Mouse (Mus musculus): ENCODE results near the gene Slc4a11. TPM values are rescaled to one million over a fixed set of nuclear protein-coding genes. Genes with fewer than 3 reads are reported as not detected.
"Not testable (repeated sequence)": the region's sequence is repeated elsewhere in the genome, so short reads cannot be mapped to it uniquely, and the experiment has no call there.

Gene Slc4a11
- polyA plus RNA-seq, 2 experiments, result 2.0 to 3.4 TPM

DNA sequence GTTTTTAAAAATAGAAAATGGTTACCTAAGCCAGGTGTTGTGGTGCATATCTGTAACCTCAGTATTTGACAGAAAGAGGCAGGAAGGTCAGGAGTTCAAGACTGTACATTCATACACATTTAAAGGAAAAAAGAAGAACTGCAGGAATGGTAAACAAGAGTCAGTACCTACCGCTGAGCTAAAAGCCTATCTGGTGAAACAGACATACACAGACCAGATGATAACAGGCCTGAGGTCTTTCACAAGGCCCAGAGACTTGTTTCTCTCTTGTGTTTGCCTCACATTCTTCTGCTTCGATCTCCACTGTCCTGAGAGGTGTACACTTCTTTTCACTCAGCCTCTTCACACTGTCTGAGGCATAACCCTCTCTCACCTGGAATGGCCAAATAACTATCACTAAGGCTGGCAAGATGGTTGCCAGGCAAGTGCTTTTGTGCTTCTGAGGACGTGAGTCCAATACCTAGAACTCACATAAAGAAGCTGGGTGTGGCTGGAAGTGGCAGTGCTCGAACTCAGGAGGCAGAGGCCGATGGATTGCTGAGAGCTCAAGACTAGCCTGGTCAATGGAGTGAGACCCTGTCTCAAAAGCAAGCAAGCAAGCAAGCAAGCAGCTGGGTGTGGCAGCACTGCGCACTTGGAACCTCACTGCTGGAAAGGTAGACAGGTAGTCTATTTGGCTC lies 41.5 kb downstream of the Slc4a11 start:
- no peaks in the 10 kb centered on the region for H3K9me3 ChIP-seq (ENCODE audit: control insufficient read depth, low read length)
- no peak overlapping the region for H3K4me2 ChIP-seq (replicated peaks; ENCODE audit: low read depth, low read length, severe bottlenecking)
- H3K27me3 ChIP-seq (ENCODE audit: control insufficient read depth, insufficient read depth, low read length), result no peaks in the 10 kb centered on the region
- DNase-seq (ENCODE audit: low spot score) (no peak), ATAC-seq (ENCODE audit: low FRiP score, low read depth) (no peak)
- H3K4me1 ChIP-seq (ENCODE audit: control insufficient read depth, insufficient read depth, low read length), result no peaks in the 10 kb centered on the region
- no peak overlapping the region for H3K27ac ChIP-seq (replicated peaks; ENCODE audit: low read depth, low read length)
- no peak overlapping the region for H3K4me3 ChIP-seq (replicated peaks; ENCODE audit: low read length)
- peaks cover 86% of the 10 kb centered on the region for H3K36me3 ChIP-seq (ENCODE audit: control insufficient read depth, insufficient read depth, low read length)
- no peak for TF ChIP-seq POLR2A (IDR thresholded peaks at IDR 0.05; ENCODE audit: borderline replicate concordance, extremely low read depth, insufficient read depth, insufficient read length)
- WGBS, result 94% methylated on average over 6 of the region's 6 CpGs
- no peak overlapping the region for H3K9ac ChIP-seq (ENCODE audit: low read depth, low read length, severe bottlenecking)

DNA sequence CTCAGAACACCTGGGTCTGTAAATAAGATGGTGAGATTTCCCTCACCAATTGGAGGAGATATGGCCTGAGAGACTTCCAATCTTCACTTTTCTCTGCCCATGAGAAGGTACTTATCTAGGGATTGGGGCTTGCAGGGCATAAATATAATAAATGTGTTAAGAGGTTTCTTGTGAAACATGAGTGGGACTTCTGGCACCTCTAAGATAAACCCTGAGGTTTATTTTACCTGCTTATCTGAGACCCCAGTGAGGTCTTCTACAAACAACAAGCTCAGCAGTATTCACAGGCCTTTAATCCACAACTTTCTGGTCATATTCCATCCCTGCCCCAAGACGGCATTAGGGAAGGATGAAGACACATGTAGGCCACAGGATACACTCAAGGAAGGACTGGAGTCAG lies 43.6 kb downstream of the Slc4a11 start:
- WGBS, result 89% methylated on average over 1 of the region's 1 CpGs
- ATAC-seq (ENCODE audit: low FRiP score, low read depth) (no peak), DNase-seq (ENCODE audit: low spot score) (no peak)
- Histone ChIP-seq H3K4me1 (ENCODE audit: control insufficient read depth, insufficient read depth, low read length) (no peaks in the 10 kb centered on the region), H3K27ac (replicated peaks; ENCODE audit: low read depth, low read length) (no peak overlapping the region), H3K27me3 (ENCODE audit: control insufficient read depth, insufficient read depth, low read length) (no peaks in the 10 kb centered on the region), H3K36me3 (ENCODE audit: control insufficient read depth, insufficient read depth, low read length) (peaks cover 70% of the 10 kb centered on the region), H3K9me3 (ENCODE audit: control insufficient read depth, low read length) (no peaks in the 10 kb centered on the region), H3K4me2 (replicated peaks; ENCODE audit: low read depth, low read length, severe bottlenecking) (no peak overlapping the region), H3K4me3 (replicated peaks; ENCODE audit: low read length) (no peak overlapping the region), H3K9ac (ENCODE audit: low read depth, low read length, severe bottlenecking) (no peak overlapping the region)
- no peak for TF ChIP-seq POLR2A (IDR thresholded peaks at IDR 0.05; ENCODE audit: borderline replicate concordance, extremely low read depth, insufficient read depth, insufficient read length)

DNA sequence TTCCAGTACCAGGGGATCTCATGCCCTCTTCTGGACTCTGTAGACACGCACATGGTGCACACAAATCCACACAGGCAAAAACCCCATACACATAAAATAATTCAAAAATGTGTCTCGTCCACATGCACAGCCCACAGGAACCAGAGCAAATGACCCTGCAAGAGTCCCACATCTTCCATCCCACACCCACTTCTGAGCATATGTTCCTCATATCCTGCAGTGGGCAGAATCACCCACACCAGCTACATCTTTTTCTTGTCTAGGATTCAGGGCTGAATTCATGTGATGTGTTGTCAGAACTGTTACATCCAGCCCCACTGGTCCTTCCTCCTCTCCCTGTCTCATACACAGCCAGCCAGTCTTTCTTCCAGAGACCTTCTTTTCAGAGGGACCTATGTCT lies 44.0 kb downstream of the Slc4a11 start:
- no peaks in the 10 kb centered on the region for H3K4me1 ChIP-seq (ENCODE audit: control insufficient read depth, insufficient read depth, low read length)
- no peaks in the 10 kb centered on the region for H3K9me3 ChIP-seq (ENCODE audit: control insufficient read depth, low read length)
- no peak for TF ChIP-seq POLR2A (IDR thresholded peaks at IDR 0.05; ENCODE audit: borderline replicate concordance, extremely low read depth, insufficient read depth, insufficient read length)
- H3K27me3 ChIP-seq (ENCODE audit: control insufficient read depth, insufficient read depth, low read length), result no peaks in the 10 kb centered on the region
- no peak overlapping the region for H3K4me3 ChIP-seq (replicated peaks; ENCODE audit: low read length)
- H3K9ac ChIP-seq (ENCODE audit: low read depth, low read length, severe bottlenecking), result no peak overlapping the region
- H3K36me3 ChIP-seq (ENCODE audit: control insufficient read depth, insufficient read depth, low read length), result peaks cover 65% of the 10 kb centered on the region
- DNase-seq (ENCODE audit: low spot score) (no peak), ATAC-seq (ENCODE audit: low FRiP score, low read depth) (no peak)
- H3K27ac ChIP-seq (replicated peaks; ENCODE audit: low read depth, low read length), result no peak overlapping the region
- H3K4me2 ChIP-seq (replicated peaks; ENCODE audit: low read depth, low read length, severe bottlenecking), result no peak overlapping the region
- WGBS, result 83% methylated on average over 2 of the region's 2 CpGs

DNA sequence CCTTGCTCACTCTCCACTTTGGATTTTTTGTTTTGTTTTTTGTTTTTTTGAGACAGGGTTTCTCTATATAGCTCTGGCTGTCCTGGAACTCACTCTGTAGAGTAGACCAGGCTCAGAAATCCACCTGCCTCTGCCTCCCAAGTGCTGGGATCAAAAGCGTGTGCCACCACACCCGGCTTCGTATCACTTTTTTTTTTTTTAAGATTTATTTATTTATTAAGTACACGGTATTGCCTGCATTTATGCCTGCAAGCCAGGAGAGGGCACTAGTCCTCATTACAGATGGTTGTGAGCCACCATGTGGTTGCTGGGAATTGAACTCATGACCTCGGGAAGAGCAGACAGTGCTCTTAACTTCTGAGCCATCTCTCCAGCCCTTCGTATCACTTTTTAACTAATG lies 48.3 kb downstream of the Slc4a11 start:
- H3K4me3 ChIP-seq (replicated peaks; ENCODE audit: low read length); DNase-seq (ENCODE audit: low spot score); H3K27ac ChIP-seq (replicated peaks; ENCODE audit: low read depth, low read length); H3K4me2 ChIP-seq (replicated peaks; ENCODE audit: low read depth, low read length, severe bottlenecking); H3K9me3 ChIP-seq (ENCODE audit: control insufficient read depth, low read length); ATAC-seq (ENCODE audit: low FRiP score, low read depth); H3K4me1 ChIP-seq (ENCODE audit: control insufficient read depth, insufficient read depth, low read length); H3K27me3 ChIP-seq (ENCODE audit: control insufficient read depth, insufficient read depth, low read length); H3K9ac ChIP-seq (ENCODE audit: low read depth, low read length, severe bottlenecking): not testable (repeated sequence)
- 81% methylated on average over 6 of the region's 6 CpGs for WGBS
- H3K36me3 ChIP-seq (ENCODE audit: control insufficient read depth, insufficient read depth, low read length), result peaks cover 24% of the 10 kb centered on the region

DNA sequence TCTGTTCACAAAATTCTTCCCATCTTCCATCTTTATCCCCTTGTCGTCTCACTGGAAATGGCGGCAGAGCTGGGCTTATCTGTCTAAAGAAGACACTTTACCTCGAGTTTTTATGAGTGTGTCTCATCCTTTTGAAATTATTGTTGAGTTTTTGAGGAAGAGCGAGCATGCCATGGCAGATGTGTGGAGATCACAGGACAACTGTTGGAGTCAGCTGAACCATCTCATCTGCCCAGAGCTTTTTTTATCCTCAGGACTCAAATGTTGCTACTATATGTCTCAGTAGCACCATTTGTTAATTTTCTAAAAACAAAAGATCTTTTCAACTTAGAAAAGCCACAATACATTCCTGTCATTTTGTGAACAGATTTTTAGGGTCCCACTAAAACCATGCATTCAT lies 52.1 kb downstream of the Slc4a11 start:
- H3K9me3 ChIP-seq (ENCODE audit: control insufficient read depth, low read length), result no peaks in the 10 kb centered on the region
- H3K9ac ChIP-seq (ENCODE audit: low read depth, low read length, severe bottlenecking), result no peak overlapping the region
- no peak for DNase-seq (ENCODE audit: low spot score)
- peaks cover 2% of the 10 kb centered on the region; the same call in 1 of the 2 replicates for H3K36me3 ChIP-seq (ENCODE audit: control insufficient read depth, insufficient read depth, low read length)
- peaks cover 11% of the 10 kb centered on the region; the same call in 1 of the 2 replicates for H3K4me1 ChIP-seq (ENCODE audit: control insufficient read depth, insufficient read depth, low read length)
- no peak overlapping the region for H3K4me2 ChIP-seq (replicated peaks; ENCODE audit: low read depth, low read length, severe bottlenecking)
- no peaks in the 10 kb centered on the region for H3K27me3 ChIP-seq (ENCODE audit: control insufficient read depth, insufficient read depth, low read length)
- TF ChIP-seq POLR2A (IDR thresholded peaks at IDR 0.05; ENCODE audit: borderline replicate concordance, extremely low read depth, insufficient read depth, insufficient read length), result no peak
- WGBS, result 83% methylated on average over 4 of the region's 4 CpGs
- H3K27ac ChIP-seq (replicated peaks; ENCODE audit: low read depth, low read length), result no peak overlapping the region
- H3K4me3 ChIP-seq (replicated peaks; ENCODE audit: low read length), result no peak overlapping the region
- no peak for ATAC-seq (ENCODE audit: low FRiP score, low read depth)
